Mouse (Mus musculus) frontal cortex, postnatal 14 days (tissue): ENCODE data around the gene Cel.
A peak's percentile ranks its signal among the peaks of the same experiment; 100 is the strongest.

Source experiments
- DNase-seq, 2 experiments: peaks; one replicate each; pipeline ENCODE4 v3.0.0; 2022; ENCODE audit warnings: low spot score in 2 of 2

Cel gene

GRCm38 (mm10) chr2:28585043-28585571 is 21.9 kb upstream of the Cel start:
- peak; percentile 46 to 72 for DNase-seq

GRCm38 (mm10) chr2:28583651-28584050 is 20.4 kb upstream of the Cel start, which contains the start of gene Gtf3c5:
Gtf3c5 (minus strand) TSS chr2:28583751.
- no peak for DNase-seq

DNA sequence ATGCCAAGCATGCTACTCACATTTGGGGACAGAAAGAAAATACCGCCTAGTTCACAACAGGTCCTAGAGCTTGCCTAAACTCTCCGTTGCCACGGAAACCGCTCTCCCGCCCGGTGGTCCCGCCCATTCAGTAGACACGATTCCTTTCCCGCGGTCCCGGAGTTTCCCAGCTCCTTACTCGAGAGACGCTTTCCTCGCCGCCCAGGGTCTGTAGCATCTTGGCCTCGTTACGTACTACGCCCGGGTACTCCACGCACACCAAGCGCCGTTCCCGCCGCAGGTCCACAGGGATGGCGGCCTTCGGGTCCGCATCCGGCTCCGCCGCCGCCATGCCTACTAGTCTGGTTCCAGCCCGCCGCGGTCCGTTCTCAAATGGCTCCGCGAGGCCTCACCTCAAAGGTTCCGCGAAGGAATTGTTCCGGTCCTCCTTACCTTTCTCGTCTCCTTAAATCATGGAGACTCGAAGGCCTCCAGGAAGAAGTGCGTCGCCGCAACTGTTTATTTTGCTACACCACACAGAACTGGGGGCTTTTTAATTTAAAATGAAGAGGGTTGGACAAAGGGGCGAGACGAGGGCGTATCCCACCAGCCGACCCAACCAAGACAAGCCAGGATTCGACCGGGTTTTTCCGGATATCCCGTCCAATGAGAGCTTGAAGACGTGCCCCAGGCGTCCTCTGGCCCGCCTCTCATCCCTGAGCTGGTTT is 19.6 kb upstream of the Cel start:
- DNase-seq: peak; percentile 86 to 89

DNA sequence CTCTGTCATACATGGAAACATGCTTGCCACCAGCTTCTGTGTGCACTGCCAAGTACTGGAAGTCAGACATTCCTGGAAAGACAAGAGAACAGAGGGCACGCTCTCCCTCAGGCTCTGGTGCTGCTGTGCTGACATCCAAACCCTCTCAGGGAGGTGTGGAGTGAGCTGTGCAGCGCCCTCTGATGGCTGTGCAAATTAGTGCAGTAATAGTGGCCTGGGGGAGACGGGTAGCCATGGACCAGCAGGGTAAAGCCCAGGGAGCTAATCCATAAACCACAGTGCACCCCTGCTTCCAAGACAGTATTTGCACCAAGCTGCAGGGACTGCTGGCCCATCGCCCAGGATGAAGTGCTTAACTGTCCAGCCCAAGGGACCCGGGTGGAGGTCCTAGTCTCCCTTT is 14.8 kb upstream of the Cel start:
- no peak for DNase-seq

GRCm38 (mm10) chr2:28576815-28577214 is 13.6 kb upstream of the Cel start:
- DNase-seq: no peak

DNA sequence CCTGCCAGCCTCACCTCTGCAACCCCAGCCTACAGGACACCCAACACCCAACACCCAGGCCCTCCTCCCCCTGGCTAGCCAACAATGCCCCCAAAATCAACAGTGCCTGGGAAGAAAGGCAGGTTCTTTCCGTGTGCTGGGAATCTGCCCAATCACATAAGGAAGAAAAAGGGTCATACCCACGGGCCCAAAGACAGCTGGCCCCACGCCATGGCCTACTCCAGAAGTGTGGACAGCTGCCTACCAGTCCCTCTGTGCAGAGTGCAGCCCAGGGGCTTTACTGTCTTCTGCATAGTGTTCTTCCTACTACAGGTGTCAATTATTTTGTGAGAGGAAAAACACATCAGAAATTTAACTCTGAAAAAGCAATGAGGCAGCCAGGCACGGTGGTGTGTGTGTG is 12.1 kb upstream of the Cel start:
- no peak for DNase-seq

DNA sequence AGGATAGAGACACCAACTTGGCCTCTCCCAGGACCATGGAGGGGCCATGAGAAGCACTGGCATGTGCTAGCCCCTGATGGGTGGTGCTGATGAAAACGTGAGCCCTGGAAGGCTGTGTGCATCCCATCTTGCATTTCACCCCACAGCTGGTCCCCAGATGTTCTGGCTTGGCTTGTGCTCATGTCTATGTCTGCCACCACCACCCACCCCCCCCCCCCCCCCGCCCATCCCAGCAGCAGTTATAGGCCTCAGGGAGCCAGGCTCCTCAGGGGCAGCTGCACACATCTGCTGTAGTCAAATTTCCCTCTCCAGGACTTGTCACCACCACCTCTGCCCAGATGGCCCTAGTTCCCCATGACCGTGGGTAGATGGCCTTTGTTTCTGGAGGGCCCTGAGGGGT is 6.7 kb upstream of the Cel start:
- DNase-seq: no peak

DNA sequence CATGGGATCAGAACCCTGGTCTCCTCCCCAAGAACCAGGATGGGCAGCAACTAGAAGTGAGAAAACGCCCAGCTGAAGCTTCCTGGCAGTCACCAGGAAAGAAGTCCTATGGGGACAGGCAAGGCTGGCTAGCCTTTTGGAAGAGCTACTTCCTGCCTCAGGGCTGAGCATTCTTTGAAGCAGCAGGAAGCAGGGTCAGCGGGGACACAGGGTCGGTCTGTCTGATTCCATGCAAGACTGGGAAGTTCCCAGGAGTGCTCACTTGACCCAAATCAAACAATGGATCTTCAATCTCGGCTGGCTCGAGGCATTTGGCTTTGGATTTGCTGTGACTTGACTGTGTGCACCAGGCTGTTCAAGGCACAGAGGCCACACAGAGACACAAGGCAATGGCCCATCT is 3.3 kb upstream of the Cel start:
- DNase-seq: no peak

GRCm38 (mm10) chr2:28564380-28564779 is 1.2 kb upstream of the Cel start:
- DNase-seq: no peak

- DNase-seq: no peak
Measured at GRCm38 (mm10) chr2:28563830-28564229, 627 bp upstream of the Cel start.

- no peak for DNase-seq
Measured at GRCm38 (mm10) chr2:28557452-28557851, 5.8 kb downstream of the Cel start.

- no peak for DNase-seq
Measured at GRCm38 (mm10) chr2:28552301-28552700, 10.9 kb downstream of the Cel start.

DNA sequence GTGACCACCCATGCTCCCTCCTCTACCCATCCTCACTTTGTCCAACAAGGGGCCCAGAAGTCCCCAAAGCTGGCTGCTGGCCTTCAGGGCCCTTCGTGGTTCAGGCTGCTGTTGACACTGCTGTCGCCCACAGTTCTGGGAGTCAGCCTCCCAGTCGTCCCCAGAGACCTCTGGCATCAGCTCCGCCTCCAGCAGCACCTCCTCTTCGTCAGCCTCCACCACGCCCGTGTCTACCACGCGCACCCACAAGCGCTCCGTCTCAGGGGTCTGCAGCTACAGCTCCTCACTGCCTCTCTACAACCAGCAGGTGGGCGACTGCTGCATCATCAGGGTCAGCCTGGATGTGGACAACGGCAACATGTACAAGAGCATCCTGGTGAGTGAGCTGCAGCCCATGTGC is 14.0 kb downstream of the Cel start:
- no peak for DNase-seq

GRCm38 (mm10) chr2:28547237-28548172 is 15.7 kb downstream of the Cel start:
- DNase-seq: peak in 1 of 2 experiments; percentile 80

GRCm38 (mm10) chr2:28546560-28546959 is 16.6 kb downstream of the Cel start:
- DNase-seq: no peak

GRCm38 (mm10) chr2:28545976-28546375 is 17.2 kb downstream of the Cel start:
- no peak for DNase-seq

DNA sequence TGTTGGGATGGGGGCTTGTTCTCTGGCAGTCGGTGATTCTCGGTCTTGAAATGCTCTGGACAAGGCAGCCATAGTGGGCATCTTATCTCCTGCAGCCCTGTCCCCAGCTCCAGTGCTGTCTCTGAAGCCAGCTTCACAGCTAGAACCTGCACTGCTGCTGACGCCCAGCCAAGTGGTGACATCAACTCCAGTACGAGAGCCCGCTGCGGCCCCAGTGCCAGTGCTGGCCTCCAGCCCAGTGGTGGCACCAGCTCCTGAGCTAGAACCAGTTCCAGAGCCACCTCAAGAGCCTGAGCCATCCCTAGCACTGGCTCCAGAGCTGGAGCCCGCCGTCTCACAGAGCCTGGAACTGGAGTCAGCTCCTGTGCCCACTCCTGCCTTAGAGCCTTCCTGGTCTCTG is 19.3 kb downstream of the Cel start:
- no peak for DNase-seq

GRCm38 (mm10) chr2:28540587-28541227 is 22.5 kb downstream of the Cel start:
- DNase-seq: no peak

- DNase-seq: no peak
Measured at GRCm38 (mm10) chr2:28539949-28540348, 23.3 kb downstream of the Cel start.

- DNase-seq: peak in 1 of 2 experiments; percentile 69
Measured at GRCm38 (mm10) chr2:28539206-28539605, 24.0 kb downstream of the Cel start.

- no peak for DNase-seq
Measured at GRCm38 (mm10) chr2:28538817-28539128, 24.4 kb downstream of the Cel start.
